Mouse (Mus musculus) stomach, embryonic 16.5 days (tissue): ENCODE results near the gene Chil4. TPM values are rescaled to one million over a fixed set of nuclear protein-coding genes. Genes with fewer than 3 reads are reported as not detected.
"Not testable (repeated sequence)": the region's sequence is repeated elsewhere in the genome, so short reads cannot be mapped to it uniquely, and the experiment has no call there.

ENCODE experiments used
- ATAC-seq: fragments of 200-750 bp; cut with Nextera tagmentation; 2 replicates; pipeline ENCODE4 v1.8.0; 2017; ENCODE audit warnings: moderate number of reproducible peaks, moderate TSS enrichment; ENCODE audit not compliant: insufficient read depth, low FRiP score
- H3K27ac ChIP-seq: fragments of 300-500 bp; sonication (generic); 2 replicates; pipeline ENCODE4 v1.5.1; 2014; ENCODE audit warnings: low read length
- H3K27me3 ChIP-seq: fragments of 300-500 bp; sonication (generic); 2 replicates; pipeline ENCODE4 v1.6.1; 2014; ENCODE audit warnings: low read length, control low read depth, mixed read lengths; ENCODE audit not compliant: control insufficient read depth, insufficient read depth
- H3K36me3 ChIP-seq: fragments of 300-500 bp; sonication (generic); 2 replicates; pipeline ENCODE4 v1.6.1; 2014; ENCODE audit warnings: low read length; ENCODE audit not compliant: control insufficient read depth, insufficient read depth
- H3K4me1 ChIP-seq: fragments of 300-500 bp; sonication (generic); 2 replicates; pipeline ENCODE4 v1.6.1; 2014; ENCODE audit warnings: low read length, control low read depth, mixed read lengths; ENCODE audit not compliant: control insufficient read depth, insufficient read depth
- H3K4me2 ChIP-seq: fragments of 300-500 bp; sonication (generic); 2 replicates; pipeline ENCODE4 v1.6.1; 2014; ENCODE audit warnings: low read depth, low read length, mixed read lengths
- H3K4me3 ChIP-seq: fragments of 300-500 bp; sonication (generic); replicated peaks from 2 replicates; pipeline ENCODE4 v1.5.1; 2014; ENCODE audit warnings: mild to moderate bottlenecking, low read length
- H3K9ac ChIP-seq: fragments of 300-500 bp; sonication (generic); 2 replicates; pipeline ENCODE4 v1.6.1; 2014; ENCODE audit warnings: low read length
- H3K9me3 ChIP-seq: fragments of 300-500 bp; sonication (generic); replicated peaks from 2 replicates; pipeline ENCODE4 v1.6.1; 2016; ENCODE audit warnings: low read length, control low read depth; ENCODE audit not compliant: control insufficient read depth
- WGBS: fragments of 180-500 bp; shearing (Covaris S2); extraction: QIAGEN DNeasy Blood & Tissue Kit; methylation state at CpG from one replicate; pipeline ENCODE4 v1.1.7; 2014; 5-methylcytosine and 5-hydroxymethylcytosine counted together
- polyA plus RNA-seq: library from polyadenylated mRNA; unstranded; fragments of >200 nt; fragmentation: Nextera tagmentation; extraction: Ambion mirVana; gene quantifications from 2 replicates; pipeline ENCODE4 v1.2.1, GENCODE M21; 2015

Chil4 gene
- 0.25 TPM in 1 of 2 replicates, not detected in the other for polyA plus RNA-seq

DNA sequence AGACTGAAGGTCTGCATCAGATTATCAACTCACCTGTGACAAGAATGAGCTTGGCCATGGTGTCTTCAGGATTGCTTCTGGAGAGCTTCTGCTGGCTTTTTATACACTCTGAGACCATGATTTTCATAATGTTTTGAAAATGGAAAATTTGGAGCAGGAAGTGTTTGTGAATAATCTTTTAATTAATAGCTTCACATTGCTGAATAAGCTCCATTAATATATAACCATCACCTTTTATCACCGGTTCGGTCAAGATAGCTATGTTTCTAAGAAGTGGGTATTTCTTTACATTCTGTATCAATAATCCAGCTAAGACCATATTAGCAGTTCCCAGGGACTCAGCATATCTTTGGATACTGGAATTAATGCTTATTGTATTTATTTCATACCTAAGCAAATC, at the start of gene Chil4:
Chil4 (minus strand) TSS at position 101 of the 400 bp plus-strand sequence.
- H3K4me3 ChIP-seq: no peak within 1 kb of the TSS
- WGBS: 91% methylated on average over 2 of the region's 2 CpGs
- H3K9me3 ChIP-seq: no peaks in the 10 kb centered on the region; the same call in none of the 2 replicates
- no peak within 1 kb of the TSS for H3K27ac ChIP-seq
- no peaks in the 10 kb centered on the region for H3K27me3 ChIP-seq
- no peak for ATAC-seq
- H3K9ac ChIP-seq: no peak within 1 kb of the TSS
- no peaks in the 10 kb centered on the region for H3K36me3 ChIP-seq
- H3K4me1 ChIP-seq: no peaks in the 10 kb centered on the region
- H3K4me2 ChIP-seq: no peak within 1 kb of the TSS

DNA sequence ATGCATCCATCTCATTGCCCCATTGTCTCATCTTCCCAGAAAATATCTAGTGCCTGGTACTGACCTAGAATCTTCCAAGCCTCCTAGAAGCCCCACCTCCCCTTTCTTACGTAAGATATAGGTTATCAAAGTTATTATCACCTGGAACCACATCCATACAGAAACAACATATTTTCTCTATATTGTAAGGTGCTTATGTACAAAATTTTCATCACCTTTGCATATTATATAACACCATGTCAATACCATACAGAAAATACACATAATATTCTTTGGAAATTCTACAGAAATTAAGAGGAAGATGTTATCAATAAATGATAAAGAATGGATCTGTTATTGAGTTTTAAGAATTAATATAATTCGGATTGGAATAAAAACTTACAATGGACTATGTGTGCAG, 46.5 kb upstream of the Chil4 start:
- Histone ChIP-seq H3K4me1 (no peaks in the 10 kb centered on the region), H3K36me3 (no peaks in the 10 kb centered on the region), H3K4me3 (no peak overlapping the region), H3K27ac (no peak overlapping the region), H3K9ac (no peak overlapping the region), H3K27me3 (no peaks in the 10 kb centered on the region), H3K9me3 (no peaks in the 10 kb centered on the region), H3K4me2 (no peak overlapping the region)
- no peak for ATAC-seq
- WGBS: 76% methylated on average over 2 of the region's 2 CpGs

- Histone ChIP-seq H3K4me1 (no peaks in the 10 kb centered on the region), H3K27me3 (no peaks in the 10 kb centered on the region), H3K4me2 (no peak overlapping the region), H3K36me3 (no peaks in the 10 kb centered on the region), H3K9me3 (no peaks in the 10 kb centered on the region), H3K4me3 (no peak overlapping the region), H3K27ac (no peak overlapping the region), H3K9ac (no peak overlapping the region)
- no peak for ATAC-seq
Measured at GRCm38 (mm10) chr3:106264854-106265253, 45.5 kb upstream of the Chil4 start.

DNA sequence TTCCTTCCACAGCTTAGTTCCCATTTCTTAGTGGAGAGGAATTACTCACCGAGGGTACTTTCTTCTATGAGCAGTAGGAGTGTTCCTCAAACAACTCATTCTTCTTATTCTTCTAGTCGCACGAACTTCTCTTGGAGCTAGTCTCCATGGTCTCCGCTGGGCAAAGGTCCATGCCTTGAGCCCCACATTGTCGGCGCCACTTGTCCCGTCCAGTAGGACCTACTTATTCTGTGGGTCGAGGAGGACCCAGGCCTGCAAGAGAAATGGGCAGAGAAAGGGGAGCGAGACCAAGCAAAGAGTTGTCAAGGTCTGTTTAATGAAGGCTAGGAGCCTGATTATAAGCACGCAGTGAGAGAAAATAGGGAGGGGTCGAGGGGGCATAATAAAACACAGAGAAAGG, 37.8 kb upstream of the Chil4 start:
- not testable (repeated sequence) for H3K9ac ChIP-seq

GRCm38 (mm10) chr3:106252719-106253118, 33.4 kb upstream of the Chil4 start:
- Histone ChIP-seq H3K9me3 (peaks cover 14% of the 10 kb centered on the region), H3K36me3 (no peaks in the 10 kb centered on the region), H3K27me3 (no peaks in the 10 kb centered on the region), H3K4me2 (no peak overlapping the region), H3K4me3 (no peak overlapping the region), H3K4me1 (no peaks in the 10 kb centered on the region), H3K27ac (no peak overlapping the region), H3K9ac (no peak overlapping the region)
- WGBS: 79% methylated on average over 6 of the region's 6 CpGs
- no peak for ATAC-seq

More for the DNA sequence above, 37.8 kb upstream of the Chil4 start:
- H3K9me3 ChIP-seq: peaks cover 14% of the 10 kb centered on the region
- H3K4me2 ChIP-seq, H3K27ac ChIP-seq, H3K36me3 ChIP-seq, H3K4me3 ChIP-seq, H3K4me1 ChIP-seq, H3K27me3 ChIP-seq, ATAC-seq: not testable (repeated sequence)
- 89% methylated on average over 11 of the region's 11 CpGs for WGBS

GRCm38 (mm10) chr3:106250763-106251399, 31.6 kb upstream of the Chil4 start:
- not testable (repeated sequence) for H3K4me1 ChIP-seq, ATAC-seq
- WGBS: 75% methylated on average over 5 of the region's 5 CpGs

DNA sequence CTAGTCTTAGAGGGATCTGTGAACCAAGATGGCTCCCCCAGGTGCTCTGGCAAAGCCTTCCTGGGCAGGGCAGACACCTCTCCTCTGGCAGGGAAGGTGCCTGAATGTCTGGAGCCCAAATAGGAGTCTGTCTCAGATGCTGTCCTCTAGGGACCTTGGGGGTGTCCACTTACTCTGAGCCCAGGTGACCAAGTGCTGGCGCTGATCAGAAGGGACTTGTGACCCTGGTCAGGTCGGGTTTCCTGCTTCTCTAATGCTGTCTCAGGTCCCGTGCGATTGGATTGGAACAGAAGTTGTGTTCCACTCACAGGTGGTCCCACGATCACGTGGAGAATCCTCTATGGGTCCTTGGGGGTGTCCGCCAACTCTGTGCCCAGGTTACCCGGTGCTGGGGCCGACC, 28.1 kb upstream of the Chil4 start:
- H3K4me3 ChIP-seq, ATAC-seq, H3K4me2 ChIP-seq, H3K4me1 ChIP-seq, H3K27me3 ChIP-seq, H3K36me3 ChIP-seq, H3K27ac ChIP-seq, H3K9me3 ChIP-seq, H3K9ac ChIP-seq: not testable (repeated sequence)
- 83% methylated on average over 9 of the region's 9 CpGs for WGBS

More at GRCm38 (mm10) chr3:106250763-106251399, 31.6 kb upstream of the Chil4 start:
- H3K9me3 ChIP-seq, H3K4me2 ChIP-seq, H3K27me3 ChIP-seq, H3K4me3 ChIP-seq, H3K36me3 ChIP-seq, H3K9ac ChIP-seq, H3K27ac ChIP-seq: not testable (repeated sequence)

GRCm38 (mm10) chr3:106240210-106240609, 20.9 kb upstream of the Chil4 start:
- not testable (repeated sequence) for H3K4me2 ChIP-seq, H3K4me3 ChIP-seq, H3K9me3 ChIP-seq, H3K36me3 ChIP-seq, H3K27ac ChIP-seq, H3K9ac ChIP-seq, H3K27me3 ChIP-seq, ATAC-seq, H3K4me1 ChIP-seq
- WGBS: 83% methylated on average over 1 of the region's 1 CpGs

DNA sequence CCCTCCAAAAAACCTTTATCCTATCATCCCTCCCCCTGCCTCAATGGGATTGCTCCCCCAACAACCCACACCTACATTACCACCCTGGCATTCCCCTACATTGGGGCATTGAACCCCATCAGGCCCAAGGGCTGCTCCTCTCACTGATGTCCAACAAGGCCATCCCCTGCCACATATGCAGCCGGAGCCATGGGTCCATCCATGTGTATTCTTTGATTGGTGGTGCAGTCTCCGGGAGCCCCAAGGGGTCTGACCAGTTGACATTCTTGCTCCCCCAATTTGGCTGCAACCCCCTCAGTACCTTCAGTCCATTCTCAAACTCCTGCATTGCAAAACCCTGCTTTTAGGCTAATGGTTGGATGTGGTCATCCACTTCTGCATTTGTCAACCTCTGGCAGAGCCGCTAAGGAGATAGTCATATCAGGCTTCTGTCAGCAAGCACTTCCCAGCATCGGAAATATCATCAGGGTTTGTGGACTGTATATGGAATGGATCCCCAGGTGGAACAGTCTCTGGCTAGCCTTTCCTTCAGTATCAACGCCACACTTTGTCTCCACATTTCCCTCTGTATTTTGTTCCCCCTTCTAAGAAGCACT, 20.0 kb upstream of the Chil4 start:
- peak; percentile 13; the same call in 1 of the 2 replicates for ATAC-seq
- WGBS: 89% methylated on average over 5 of the region's 5 CpGs
- H3K4me3 ChIP-seq: no peak overlapping the region

More for the DNA sequence above, 20.0 kb upstream of the Chil4 start:
- Histone ChIP-seq H3K27me3 (no peaks in the 10 kb centered on the region), H3K36me3 (no peaks in the 10 kb centered on the region), H3K9me3 (0 out of 2 replicates have a peak, but pooled peaks cover 5% of the 10 kb centered on the region), H3K4me1 (no peaks in the 10 kb centered on the region), H3K27ac (no peak overlapping the region), H3K4me2 (no peak overlapping the region), H3K9ac (no peak overlapping the region)
